Mouse (Mus musculus) testis, adult 2 months (tissue): Measurements from ENCODE around the gene Creb3.

Experiments
- CTCF ChIP-seq: fragments of 200-500 bp; IDR thresholded peaks from 2 replicates; pipeline ENCODE4 v1.5.1; 2012; ENCODE audit warnings: low read depth, mild to moderate bottlenecking, inconsistent platforms, low read length, moderate library complexity; ENCODE audit not compliant: control insufficient read depth, insufficient read depth, insufficient replicate concordance
- POLR2A ChIP-seq: fragments of 200-500 bp; IDR thresholded peaks from 2 replicates; pipeline ENCODE4 v1.6.1; 2012; ENCODE audit warnings: low read depth, mild to moderate bottlenecking, inconsistent platforms, low read length, moderate library complexity; ENCODE audit not compliant: control insufficient read depth

GRCm38 (mm10) chr4:43604751-43605685 lies 42.9 kb downstream of the Creb3 start:
- no peak for TF ChIP-seq POLR2A
- TF ChIP-seq CTCF: no peak
